Mouse (Mus musculus): ENCODE data around the gene Opcml. TPM values are rescaled to one million over a fixed set of nuclear protein-coding genes. Genes with fewer than 3 reads are reported as not detected.

The Opcml gene
- polyA plus RNA-seq, 1 experiment from 2014 or later: 4.9 TPM

GRCm38 (mm10) chr9:28190751-28191150 lies 400.2 kb downstream of the Opcml start:
- no peak overlapping the region for H3K27ac ChIP-seq
- H3K4me3 ChIP-seq: no peak overlapping the region
- no peaks in the 10 kb centered on the region for H3K4me1 ChIP-seq
- H3K9me3 ChIP-seq: no peaks in the 10 kb centered on the region
- no peaks in the 10 kb centered on the region for H3K36me3 ChIP-seq
- 69% methylated on average over 1 of the region's 1 CpGs for WGBS
- 0 out of 2 replicates have a peak, but pooled peaks cover 2% of the 10 kb centered on the region for H3K27me3 ChIP-seq
- no peak overlapping the region for H3K9ac ChIP-seq
- H3K4me2 ChIP-seq (replicated peaks): no peak overlapping the region
- no peak for ATAC-seq (ENCODE audit: low FRiP score, low read depth)

- H3K27ac ChIP-seq: no peak overlapping the region
- ATAC-seq (ENCODE audit: low FRiP score, low read depth): no peak
- 94% methylated on average over 2 of the region's 2 CpGs for WGBS
- no peak overlapping the region for H3K4me3 ChIP-seq
- no peaks in the 10 kb centered on the region for H3K4me1 ChIP-seq
- no peaks in the 10 kb centered on the region for H3K9me3 ChIP-seq
- no peaks in the 10 kb centered on the region for H3K36me3 ChIP-seq
- H3K9ac ChIP-seq: no peak overlapping the region
- no peak overlapping the region for H3K4me2 ChIP-seq (replicated peaks)
- H3K27me3 ChIP-seq: peaks cover 10% of the 10 kb centered on the region; the same call in 1 of the 2 replicates
Measured at GRCm38 (mm10) chr9:28196550-28196949, 406.0 kb downstream of the Opcml start.

GRCm38 (mm10) chr9:28197061-28197460 lies 406.5 kb downstream of the Opcml start:
- peaks cover 10% of the 10 kb centered on the region; the same call in 1 of the 2 replicates for H3K27me3 ChIP-seq

GRCm38 (mm10) chr9:28197631-28198030 lies 407.1 kb downstream of the Opcml start:
- peak; percentile 75 for ATAC-seq (ENCODE audit: low FRiP score, low read depth)
- Histone ChIP-seq H3K27me3 (peaks cover 10% of the 10 kb centered on the region; the same call in 1 of the 2 replicates), H3K4me1 (no peaks in the 10 kb centered on the region), H3K36me3 (no peaks in the 10 kb centered on the region), H3K9ac (no peak overlapping the region), H3K4me2 (replicated peaks) (no peak overlapping the region), H3K4me3 (no peak overlapping the region), H3K9me3 (no peaks in the 10 kb centered on the region), H3K27ac (no peak overlapping the region)
- WGBS: 37% methylated on average over 3 of the region's 3 CpGs

More at GRCm38 (mm10) chr9:28197061-28197460, 406.5 kb downstream of the Opcml start:
- Histone ChIP-seq H3K4me3 (no peak overlapping the region), H3K9me3 (no peaks in the 10 kb centered on the region), H3K9ac (no peak overlapping the region), H3K4me2 (replicated peaks) (no peak overlapping the region), H3K4me1 (no peaks in the 10 kb centered on the region), H3K36me3 (no peaks in the 10 kb centered on the region), H3K27ac (no peak overlapping the region)
- ATAC-seq (ENCODE audit: low FRiP score, low read depth): no peak
- 58% methylated on average over 2 of the region's 2 CpGs for WGBS

GRCm38 (mm10) chr9:28198106-28198694 lies 407.6 kb downstream of the Opcml start:
- H3K4me1 ChIP-seq: no peaks in the 10 kb centered on the region
- no peaks in the 10 kb centered on the region for H3K9me3 ChIP-seq
- no peak for ATAC-seq (ENCODE audit: low FRiP score, low read depth)
- no peak overlapping the region for H3K4me3 ChIP-seq
- H3K27ac ChIP-seq: no peak overlapping the region
- H3K27me3 ChIP-seq: peaks cover 10% of the 10 kb centered on the region; the same call in 1 of the 2 replicates
- no peak overlapping the region for H3K9ac ChIP-seq
- H3K4me2 ChIP-seq (replicated peaks): no peak overlapping the region
- whole genome bisulfite sequencing: 83% methylated on average over 5 of the region's 5 CpGs
- H3K36me3 ChIP-seq: no peaks in the 10 kb centered on the region

GRCm38 (mm10) chr9:28207441-28207840 lies 416.9 kb downstream of the Opcml start:
- no peaks in the 10 kb centered on the region for H3K4me1 ChIP-seq
- 69% methylated on average over 3 of the region's 3 CpGs for WGBS
- no peaks in the 10 kb centered on the region for H3K27me3 ChIP-seq
- H3K4me3 ChIP-seq: no peak overlapping the region
- H3K9ac ChIP-seq: no peak overlapping the region
- no peaks in the 10 kb centered on the region for H3K36me3 ChIP-seq
- H3K9me3 ChIP-seq: peaks cover 7% of the 10 kb centered on the region
- H3K4me2 ChIP-seq (replicated peaks): no peak overlapping the region
- ATAC-seq (ENCODE audit: low FRiP score, low read depth): no peak
- H3K27ac ChIP-seq: no peak overlapping the region

GRCm38 (mm10) chr9:28208696-28209095 lies 418.1 kb downstream of the Opcml start:
- Histone ChIP-seq H3K4me2 (replicated peaks) (no peak overlapping the region), H3K4me1 (no peaks in the 10 kb centered on the region), H3K9ac (no peak overlapping the region), H3K27me3 (no peaks in the 10 kb centered on the region), H3K9me3 (peaks cover 7% of the 10 kb centered on the region), H3K36me3 (no peaks in the 10 kb centered on the region), H3K27ac (no peak overlapping the region), H3K4me3 (no peak overlapping the region)
- WGBS: 63% methylated on average over 1 of the region's 1 CpGs
- ATAC-seq (ENCODE audit: low FRiP score, low read depth): no peak

- ATAC-seq (ENCODE audit: low FRiP score, low read depth): no peak
- Histone ChIP-seq H3K9me3 (no peaks in the 10 kb centered on the region), H3K4me1 (no peaks in the 10 kb centered on the region), H3K27me3 (no peaks in the 10 kb centered on the region), H3K36me3 (no peaks in the 10 kb centered on the region), H3K4me3 (no peak overlapping the region), H3K4me2 (replicated peaks) (no peak overlapping the region), H3K9ac (no peak overlapping the region), H3K27ac (no peak overlapping the region)
- 32% methylated on average over 1 of the region's 1 CpGs for WGBS
Measured at GRCm38 (mm10) chr9:28211877-28212276, 421.3 kb downstream of the Opcml start.

GRCm38 (mm10) chr9:28213893-28214292 lies 423.3 kb downstream of the Opcml start:
- Histone ChIP-seq H3K9me3 (no peaks in the 10 kb centered on the region), H3K27me3 (no peaks in the 10 kb centered on the region), H3K27ac (no peak overlapping the region), H3K4me2 (replicated peaks) (no peak overlapping the region), H3K4me1 (no peaks in the 10 kb centered on the region), H3K36me3 (no peaks in the 10 kb centered on the region), H3K4me3 (no peak overlapping the region), H3K9ac (no peak overlapping the region)
- 64% methylated on average over 4 of the region's 4 CpGs for WGBS
- no peak for ATAC-seq (ENCODE audit: low FRiP score, low read depth)

GRCm38 (mm10) chr9:28218026-28218646 lies 427.6 kb downstream of the Opcml start:
- no peak overlapping the region for H3K27ac ChIP-seq
- no peak overlapping the region for H3K4me3 ChIP-seq
- no peaks in the 10 kb centered on the region for H3K9me3 ChIP-seq
- H3K4me1 ChIP-seq: no peaks in the 10 kb centered on the region
- H3K4me2 ChIP-seq (replicated peaks): no peak overlapping the region
- H3K36me3 ChIP-seq: no peaks in the 10 kb centered on the region
- H3K27me3 ChIP-seq: no peaks in the 10 kb centered on the region
- ATAC-seq (ENCODE audit: low FRiP score, low read depth): no peak
- no peak overlapping the region for H3K9ac ChIP-seq
- 74% methylated on average over 2 of the region's 2 CpGs for WGBS

GRCm38 (mm10) chr9:28222726-28223125 lies 432.2 kb downstream of the Opcml start:
- H3K27me3 ChIP-seq: no peaks in the 10 kb centered on the region
- no peak overlapping the region for H3K4me2 ChIP-seq (replicated peaks)
- no peaks in the 10 kb centered on the region for H3K4me1 ChIP-seq
- 70% methylated on average over 2 of the region's 2 CpGs for WGBS
- H3K9ac ChIP-seq: no peak overlapping the region
- no peak for ATAC-seq (ENCODE audit: low FRiP score, low read depth)
- H3K9me3 ChIP-seq: no peaks in the 10 kb centered on the region
- H3K4me3 ChIP-seq: no peak overlapping the region
- H3K27ac ChIP-seq: no peak overlapping the region
- H3K36me3 ChIP-seq: no peaks in the 10 kb centered on the region

- Histone ChIP-seq H3K36me3 (no peaks in the 10 kb centered on the region), H3K4me1 (no peaks in the 10 kb centered on the region), H3K27ac (no peak overlapping the region), H3K9me3 (no peaks in the 10 kb centered on the region), H3K4me2 (replicated peaks) (no peak overlapping the region), H3K9ac (no peak overlapping the region), H3K4me3 (no peak overlapping the region), H3K27me3 (no peaks in the 10 kb centered on the region)
- 73% methylated on average over 8 of the region's 8 CpGs for WGBS
- ATAC-seq (ENCODE audit: low FRiP score, low read depth): no peak
Measured at GRCm38 (mm10) chr9:28225824-28226569, 435.4 kb downstream of the Opcml start.

Data from limb, embryonic 13.5 days (tissue).